Mouse (Mus musculus): ENCODE results near the gene Asic2.

GRCm38 (mm10) chr11:81002769-81003430, 965.4 kb downstream of the Asic2 start:
- TF ChIP-seq POLR2A (IDR thresholded peaks at IDR 0.05; ENCODE audit: control insufficient read depth, extremely low read depth, insufficient read depth, low read length, poor library complexity): no peak
- TF ChIP-seq CTCF (IDR thresholded peaks at IDR 0.05; ENCODE audit: borderline replicate concordance, control insufficient read depth, extremely low read depth, insufficient read depth, low read length, poor library complexity): no peak
